9 mouse cellular contexts compared by ENCODE assay signal in genomic region chr19:61199316-61199715, GRCm38 (mm10). TPM values are rescaled to one million over a fixed set of nuclear protein-coding genes. Genes with fewer than 3 reads are reported as not detected.
DNase-seq lines count a peak whose midpoint lies in the region; ATAC-seq and TF ChIP-seq lines count a peak whose summit lies in the region.
"Had no signal": no experiment of that assay in that cellular context is flagged by ENCODE, and none has a peak within 500 bp of the region (broad histone marks: within the 10 kb centered on the region; RNA-seq: fewer than 3 reads in every experiment).

No protein-coding gene starts in this region.

- no peak overlapping the region for H3K9ac ChIP-seq in midbrain, embryonic 11.5 days (ENCODE audit: low read length)
- no peak overlapping the region for H3K9ac ChIP-seq in midbrain, embryonic 16.5 days (ENCODE audit: low read depth, low read length)
- H3K9ac ChIP-seq in liver, embryonic 11.5 days (ENCODE audit: low read depth, low read length) = no peak overlapping the region
- H3K9ac ChIP-seq: hindbrain, embryonic 15.5 days had no signal

- DNase-seq in midbrain, embryonic 11.5 days (ENCODE audit: low spot score, missing footprints) = peak; percentile 98
- DNase-seq in forelimb bud, embryonic 11.5 days (ENCODE audit: low read depth, low spot score) = peak; percentile 90
- DNase-seq in kidney, postnatal 10 days = peak; percentile 94
- DNase-seq in liver, embryonic 11.5 days (ENCODE audit: low spot score) = peak; percentile 100
- peak; percentile 81 for DNase-seq in right cerebral cortex, postnatal 25 days
- peak; percentile 73 to 86 for DNase-seq in urinary bladder, postnatal 4 days (ENCODE audit: low spot score in 2 of 2)

- no peaks in the 10 kb centered on the region for H3K27me3 ChIP-seq in midbrain, embryonic 11.5 days (ENCODE audit: control insufficient read depth, insufficient read depth, low read length)
- no peaks in the 10 kb centered on the region for H3K27me3 ChIP-seq in midbrain, embryonic 16.5 days (ENCODE audit: control insufficient read depth, insufficient read depth, low read depth, low read length)
- no peaks in the 10 kb centered on the region for H3K27me3 ChIP-seq in liver, embryonic 11.5 days (replicated peaks; ENCODE audit: control insufficient read depth, insufficient read depth, low read length)
- H3K27me3 ChIP-seq: hindbrain, embryonic 15.5 days had no signal

- TF ChIP-seq POLR2A in bone marrow, adult 2 months (IDR thresholded peaks at IDR 0.05; ENCODE audit: borderline replicate concordance, control insufficient read depth, low read depth, low read length) = no peak

- H3K9me3 ChIP-seq in midbrain, embryonic 11.5 days (ENCODE audit: control insufficient read depth, low read length) = no peaks in the 10 kb centered on the region
- H3K9me3 ChIP-seq in midbrain, embryonic 16.5 days (replicated peaks; ENCODE audit: control insufficient read depth, low read length, poor library complexity, severe bottlenecking) = no peaks in the 10 kb centered on the region
- no peaks in the 10 kb centered on the region for H3K9me3 ChIP-seq in liver, embryonic 11.5 days (ENCODE audit: control insufficient read depth, low read length)
- H3K9me3 ChIP-seq: hindbrain, embryonic 15.5 days had no signal

- 14% methylated on average over 13 of the region's 13 CpGs for WGBS in midbrain, embryonic 11.5 days
- 13% methylated on average over 13 of the region's 13 CpGs for WGBS in midbrain, embryonic 16.5 days
- WGBS in bone marrow, adult 2 months = 14% methylated on average over 13 of the region's 13 CpGs
- 15% methylated on average over 13 of the region's 13 CpGs for WGBS in liver, embryonic 11.5 days

- no peak overlapping the region for H3K4me2 ChIP-seq in midbrain, embryonic 11.5 days
- no peak overlapping the region for H3K4me2 ChIP-seq in midbrain, embryonic 16.5 days (ENCODE audit: low read length)
- no peak overlapping the region for H3K4me2 ChIP-seq in liver, embryonic 11.5 days
- H3K4me2 ChIP-seq: hindbrain, embryonic 15.5 days had no signal

- no peak overlapping the region for H3K4me3 ChIP-seq in midbrain, embryonic 11.5 days (ENCODE audit: low read depth, low read length)
- no peak overlapping the region for H3K4me3 ChIP-seq in midbrain, embryonic 16.5 days (ENCODE audit: low read depth, low read length)
- H3K4me3 ChIP-seq in bone marrow, adult 2 months (replicated peaks; ENCODE audit: control insufficient read depth, low read depth, low read length) = peak overlapping the region; percentile 80
- no peak overlapping the region for H3K4me3 ChIP-seq in liver, embryonic 11.5 days (ENCODE audit: low read depth, low read length)
- H3K4me3 ChIP-seq: hindbrain, embryonic 15.5 days had no signal

- no peaks in the 10 kb centered on the region for H3K36me3 ChIP-seq in midbrain, embryonic 11.5 days (ENCODE audit: control insufficient read depth, insufficient read depth, low read length)
- no peaks in the 10 kb centered on the region for H3K36me3 ChIP-seq in midbrain, embryonic 16.5 days (ENCODE audit: control insufficient read depth, insufficient read depth, low read length)
- H3K36me3 ChIP-seq in liver, embryonic 11.5 days (ENCODE audit: control insufficient read depth, insufficient read depth, low read length) = no peaks in the 10 kb centered on the region
- H3K36me3 ChIP-seq: hindbrain, embryonic 15.5 days had no signal

- H3K27ac ChIP-seq in midbrain, embryonic 11.5 days (ENCODE audit: low read depth, low read length) = no peak overlapping the region
- no peak overlapping the region for H3K27ac ChIP-seq in midbrain, embryonic 16.5 days (ENCODE audit: low read length)
- H3K27ac ChIP-seq in bone marrow, adult 2 months (ENCODE audit: control insufficient read depth, insufficient read depth, low read depth, low read length, poor library complexity) = no peak overlapping the region
- no peak overlapping the region for H3K27ac ChIP-seq in liver, embryonic 11.5 days (ENCODE audit: low read depth, low read length)
- H3K27ac ChIP-seq: hindbrain, embryonic 15.5 days had no signal

- no peak for ATAC-seq in midbrain, embryonic 11.5 days (ENCODE audit: low FRiP score)
- no peak for ATAC-seq in midbrain, embryonic 16.5 days
- no peak for ATAC-seq in liver, embryonic 11.5 days (replicated peaks; ENCODE audit: low FRiP score)

- TF ChIP-seq CTCF in bone marrow, adult 2 months (IDR thresholded peaks at IDR 0.05; ENCODE audit: control insufficient read depth, insufficient read depth, low read length) = no peak; the same call in 1 of the 2 replicates

- H3K4me1 ChIP-seq in midbrain, embryonic 11.5 days (ENCODE audit: control insufficient read depth, insufficient read depth, low read length) = no peaks in the 10 kb centered on the region
- no peaks in the 10 kb centered on the region for H3K4me1 ChIP-seq in midbrain, embryonic 16.5 days (ENCODE audit: control insufficient read depth, insufficient read depth, low read length)
- no peaks in the 10 kb centered on the region for H3K4me1 ChIP-seq in bone marrow, adult 2 months (ENCODE audit: control insufficient read depth, insufficient read depth, low read length)
- H3K4me1 ChIP-seq in liver, embryonic 11.5 days (replicated peaks; ENCODE audit: control insufficient read depth, insufficient read depth, low read length) = no peaks in the 10 kb centered on the region
- H3K4me1 ChIP-seq: hindbrain, embryonic 15.5 days had no signal

RNA-seq across cellular contexts. Expression of gene Gm6020, which starts 15.6 kb away (rescaled TPM):
- not detected in 2 replicates for polyA plus RNA-seq in midbrain, embryonic 11.5 days (2014; fragmentation: Nextera tagmentation; extraction: Ambion mirVana)
- polyA plus RNA-seq in midbrain, embryonic 16.5 days (2015; fragmentation: Nextera tagmentation; extraction: Ambion mirVana) = not detected in 2 replicates
- not detected in 2 replicates for polyA plus RNA-seq in bone marrow, adult 2 months (2011; ENCODE audit: insufficient read depth, insufficient read length, low replicate concordance, missing spikeins)
- polyA plus RNA-seq in liver, embryonic 11.5 days (2014; fragmentation: Nextera tagmentation; extraction: Ambion mirVana) = not detected in 2 replicates
- polyA plus RNA-seq: hindbrain, embryonic 15.5 days had no signal

RNA-seq across cellular contexts. Expression of gene Gm7102, which starts 23.2 kb away (rescaled TPM):
- 0.11 TPM in 1 of 2 replicates, not detected in the other for polyA plus RNA-seq in midbrain, embryonic 11.5 days (2014; fragmentation: Nextera tagmentation; extraction: Ambion mirVana)
- polyA plus RNA-seq in midbrain, embryonic 16.5 days (2015; fragmentation: Nextera tagmentation; extraction: Ambion mirVana) = 0.19 TPM in 1 of 2 replicates, not detected in the other
- polyA plus RNA-seq in bone marrow, adult 2 months (2011; ENCODE audit: insufficient read depth, insufficient read length, low replicate concordance, missing spikeins) = not detected in 2 replicates
- not detected in 2 replicates for polyA plus RNA-seq in liver, embryonic 11.5 days (2014; fragmentation: Nextera tagmentation; extraction: Ambion mirVana)
- polyA plus RNA-seq: hindbrain, embryonic 15.5 days had no signal

RNA-seq across cellular contexts. Expression of gene Csf2ra, which starts 28.9 kb away (rescaled TPM):
- 10.9 and 11.8 TPM in 2 replicates for polyA plus RNA-seq in midbrain, embryonic 11.5 days (2014; fragmentation: Nextera tagmentation; extraction: Ambion mirVana)
- polyA plus RNA-seq in midbrain, embryonic 16.5 days (2015; fragmentation: Nextera tagmentation; extraction: Ambion mirVana) = 62.6 and 65.5 TPM in 2 replicates
- 61.7 and 173 TPM in 2 replicates for polyA plus RNA-seq in bone marrow, adult 2 months (2011; ENCODE audit: insufficient read depth, insufficient read length, low replicate concordance, missing spikeins)
- 16.6 and 20.7 TPM in 2 replicates for polyA plus RNA-seq in liver, embryonic 11.5 days (2014; fragmentation: Nextera tagmentation; extraction: Ambion mirVana)

RNA-seq across cellular contexts. Expression of gene Zfp950, which starts 58.7 kb away (rescaled TPM):
- 24.7 and 30.7 TPM in 2 replicates for polyA plus RNA-seq in midbrain, embryonic 11.5 days (2014; fragmentation: Nextera tagmentation; extraction: Ambion mirVana)
- polyA plus RNA-seq in midbrain, embryonic 16.5 days (2015; fragmentation: Nextera tagmentation; extraction: Ambion mirVana) = 49.0 and 52.7 TPM in 2 replicates
- 16.5 and 18.5 TPM in 2 replicates for polyA plus RNA-seq in bone marrow, adult 2 months (2011; ENCODE audit: insufficient read depth, insufficient read length, low replicate concordance, missing spikeins)
- polyA plus RNA-seq in liver, embryonic 11.5 days (2014; fragmentation: Nextera tagmentation; extraction: Ambion mirVana) = 22.9 and 26.4 TPM in 2 replicates
